Mouse (Mus musculus): Measurements from ENCODE around the gene Gpr153.
A peak's percentile ranks its signal among the peaks of the same experiment; 100 is the strongest.

DNA sequence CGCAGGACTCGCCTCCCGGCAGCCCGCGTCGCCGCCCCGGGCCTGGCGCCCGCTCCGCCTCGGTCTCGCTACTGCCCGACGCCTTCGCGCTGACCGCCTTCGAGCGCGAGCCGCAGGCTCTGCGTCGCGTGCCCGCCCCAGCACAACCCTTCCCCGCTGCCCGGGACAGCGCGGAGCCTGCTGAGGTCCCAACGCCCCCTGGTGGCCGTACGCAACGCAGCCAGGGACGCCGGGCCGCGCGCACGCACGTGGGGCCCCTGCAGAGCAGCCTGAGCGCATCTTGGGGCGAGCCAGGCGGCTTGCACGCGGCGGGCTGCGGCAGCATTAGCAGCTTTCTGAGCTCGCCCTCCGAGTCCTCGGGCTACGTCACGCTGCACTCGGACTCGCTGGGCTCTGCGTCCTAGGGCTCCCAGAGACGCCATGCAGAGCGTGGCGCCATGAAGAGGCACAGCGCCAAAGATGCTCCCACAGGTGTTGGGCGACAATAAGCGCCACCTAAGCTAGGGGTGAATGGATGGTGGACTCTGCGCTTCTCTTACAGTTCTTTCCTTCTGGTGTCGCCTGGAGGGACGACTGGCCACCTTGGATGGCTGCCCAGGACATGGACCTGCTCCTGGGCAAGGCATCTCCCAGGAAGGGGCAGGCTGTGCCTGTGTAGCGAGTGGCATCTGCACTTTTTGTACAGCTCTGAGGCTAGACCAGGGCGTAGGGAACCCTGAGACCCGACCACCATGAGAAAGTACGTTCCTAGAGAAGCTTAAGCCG is 9.3 kb downstream of the Gpr153 start:
- TF ChIP-seq CTCF (IDR thresholded peaks at IDR 0.05; ENCODE audit: borderline replicate concordance, insufficient read depth, low read depth, low read length): peak; percentile 69
- no peak for TF ChIP-seq POLR2A (IDR thresholded peaks at IDR 0.05; ENCODE audit: borderline replicate concordance, insufficient read depth, low read length)

Data from cerebellum, adult 2 months (tissue).